13 mouse cellular contexts compared by ENCODE assay signal in the genomic region with DNA sequence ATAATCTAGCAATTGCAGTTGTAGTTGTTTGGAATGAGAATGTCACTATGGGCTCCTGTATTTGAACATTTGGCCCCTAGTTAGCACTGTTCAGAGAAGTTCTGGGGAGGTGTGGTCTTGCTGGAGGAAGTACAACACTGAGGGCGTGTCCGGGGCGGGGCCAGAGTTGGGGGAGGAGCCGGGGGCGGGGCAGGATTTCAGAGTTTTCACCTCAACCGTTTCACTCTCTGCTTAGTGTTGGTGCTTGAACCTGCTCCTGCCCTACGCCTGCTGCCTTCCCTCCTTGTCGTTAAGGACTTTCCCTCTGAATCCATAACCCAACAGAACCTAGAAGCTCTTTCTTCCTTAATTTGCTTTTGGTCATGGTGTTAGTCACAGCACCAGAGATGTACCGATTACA.
A peak's percentile ranks its signal among the peaks of the same experiment; 100 is the strongest.
DNase-seq lines count a peak whose midpoint lies in the region; ATAC-seq lines count a peak whose summit lies in the region.
"Had no signal": no experiment of that assay in that cellular context is flagged by ENCODE, and none has a peak within 500 bp of the region (broad histone marks: within the 10 kb centered on the region; RNA-seq: fewer than 3 reads in every experiment).

No protein-coding gene starts in this region.

- 79% methylated on average over 9 of the region's 9 CpGs for WGBS in embryonic facial prominence, embryonic 10.5 days
- WGBS in hindbrain, embryonic 11.5 days: 79% methylated on average over 9 of the region's 9 CpGs

- H3K27me3 ChIP-seq in embryonic facial prominence, embryonic 10.5 days (replicated peaks; ENCODE audit: low read depth, poor library complexity, severe bottlenecking): no peaks in the 10 kb centered on the region
- no peaks in the 10 kb centered on the region for H3K27me3 ChIP-seq in splenic B cell, adult 2 months (ENCODE audit: control insufficient read depth, insufficient read depth, low read length, poor library complexity, severe bottlenecking)
- H3K27me3 ChIP-seq in hindbrain, embryonic 11.5 days (ENCODE audit: control insufficient read depth, insufficient read depth, low read length): no peaks in the 10 kb centered on the region
- H3K27me3 ChIP-seq: heart, embryonic 15.5 days; limb, embryonic 15.5 days had no signal

- H3K4me3 ChIP-seq in embryonic facial prominence, embryonic 10.5 days: no peak overlapping the region
- no peak overlapping the region for H3K4me3 ChIP-seq in hindbrain, embryonic 11.5 days (ENCODE audit: low read depth, low read length)
- H3K4me3 ChIP-seq: heart, embryonic 15.5 days; limb, embryonic 15.5 days had no signal

- H3K36me3 ChIP-seq in embryonic facial prominence, embryonic 10.5 days (replicated peaks): no peaks in the 10 kb centered on the region
- no peaks in the 10 kb centered on the region for H3K36me3 ChIP-seq in splenic B cell, adult 2 months (ENCODE audit: control insufficient read depth, insufficient read depth, low read length, poor library complexity, severe bottlenecking)
- H3K36me3 ChIP-seq in hindbrain, embryonic 11.5 days (ENCODE audit: control insufficient read depth, insufficient read depth, low read length): no peaks in the 10 kb centered on the region
- H3K36me3 ChIP-seq: heart, embryonic 15.5 days; limb, embryonic 15.5 days had no signal

- no peak overlapping the region for H3K4me2 ChIP-seq in hindbrain, embryonic 11.5 days (replicated peaks; ENCODE audit: low read depth, low read length)
- H3K4me2 ChIP-seq: heart, embryonic 15.5 days; limb, embryonic 15.5 days had no signal

- no peaks in the 10 kb centered on the region for H3K9me3 ChIP-seq in embryonic facial prominence, embryonic 10.5 days
- H3K9me3 ChIP-seq in hindbrain, embryonic 11.5 days (ENCODE audit: control insufficient read depth, low read length): no peaks in the 10 kb centered on the region
- H3K9me3 ChIP-seq: heart, embryonic 15.5 days; limb, embryonic 15.5 days had no signal

- DNase-seq in kidney, postnatal 25 days: peak; percentile 20 to 54
- DNase-seq in kidney, adult 11 months: no peak
- peak; percentile 34 for DNase-seq in embryonic facial prominence, embryonic 10.5 days (ENCODE audit: low spot score)
- peak; percentile 52 for DNase-seq in splenic B cell, adult 2 months (ENCODE audit: low read depth, low spot score)
- no peak for DNase-seq in hindbrain, embryonic 11.5 days (ENCODE audit: low spot score)
- no peak for DNase-seq in neural tube, embryonic 10.5 days (ENCODE audit: extremely low spot score, low spot score)
- DNase-seq in layer of hippocampus, adult 8-10 months (ENCODE audit: low spot score in 2 of 2): no peak
- DNase-seq: adrenal gland, postnatal 10 days had no signal

- ATAC-seq in CD4-positive, CD25-positive, alpha-beta regulatory T cell, adult 4 months: peak; percentile 26
- no peak for ATAC-seq in hindbrain, embryonic 11.5 days (ENCODE audit: low FRiP score)
- ATAC-seq: intestine, postnatal 0 days had no signal

- no peak overlapping the region for H3K27ac ChIP-seq in embryonic facial prominence, embryonic 10.5 days (replicated peaks)
- no peak overlapping the region for H3K27ac ChIP-seq in hindbrain, embryonic 11.5 days (ENCODE audit: low read depth, low read length)
- H3K27ac ChIP-seq: heart, embryonic 15.5 days; limb, embryonic 15.5 days; macrophage had no signal

- H3K4me1 ChIP-seq in embryonic facial prominence, embryonic 10.5 days: peaks cover 33% of the 10 kb centered on the region
- H3K4me1 ChIP-seq in hindbrain, embryonic 11.5 days (replicated peaks; ENCODE audit: control insufficient read depth, insufficient read depth, low read length): no peaks in the 10 kb centered on the region

- H3K9ac ChIP-seq in hindbrain, embryonic 11.5 days (ENCODE audit: low read depth, low read length): no peak overlapping the region
- H3K9ac ChIP-seq: heart, embryonic 15.5 days; limb, embryonic 15.5 days had no signal

Comparison
In these comparisons a context has a peak if more than half of its experiments do, and no peak if none do; other contexts are left out.
1. DNase-seq: peak in kidney, postnatal 25 days (2 of 2), embryonic facial prominence, embryonic 10.5 days (single experiment) and splenic B cell, adult 2 months (single experiment); none in kidney, adult 11 months (single experiment), hindbrain, embryonic 11.5 days (single experiment), neural tube, embryonic 10.5 days (single experiment) and layer of hippocampus, adult 8-10 months (0 of 2).